Mouse (Mus musculus): ENCODE measurements at regions not wholly inside any gene's neighbourhood (a gene's known extent, or its start where the extent isn't known, plus 50 kb on each side); places are given as distances from the start of the nearest gene placed in this dataset.
A peak's percentile ranks its signal among the peaks of the same experiment; 100 is the strongest.

DNA sequence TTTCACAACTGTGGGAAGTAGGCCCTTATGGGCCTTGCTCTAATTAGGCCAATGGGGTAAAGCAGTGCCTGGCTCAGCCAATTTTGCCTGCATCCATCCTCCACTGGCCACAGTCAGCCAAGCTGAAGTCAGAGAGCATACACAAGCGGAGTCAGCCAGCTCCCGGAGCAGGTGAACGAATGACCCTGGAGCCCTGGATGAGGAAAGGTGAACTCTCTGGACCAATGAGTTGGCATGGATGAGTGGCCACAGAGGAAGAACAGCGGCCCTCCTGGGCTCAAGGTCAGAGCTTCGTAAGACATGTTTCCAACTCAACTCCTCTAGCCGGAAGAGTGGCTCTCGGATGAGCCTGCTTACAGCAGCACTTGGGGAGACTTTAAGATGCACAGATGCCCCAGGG lies 116.1 kb upstream of the Rpl38 start:
- DNase-seq (no peak), ATAC-seq (ENCODE audit: insufficient read depth) (no peak)
- 85% methylated on average over 7 of the region's 7 CpGs for WGBS
- H3K4me2 ChIP-seq: no peak overlapping the region
- peaks cover 6% of the 10 kb centered on the region; the same call in 1 of the 2 replicates for H3K4me1 ChIP-seq (ENCODE audit: insufficient read depth)
- no peak overlapping the region for H3K4me3 ChIP-seq (ENCODE audit: low read depth, low read length)
- no peak overlapping the region for H3K9ac ChIP-seq
- no peak for TF ChIP-seq CTCF (IDR thresholded peaks at IDR 0.05; ENCODE audit: low read depth)
- no peaks in the 10 kb centered on the region for H3K9me3 ChIP-seq (ENCODE audit: low read depth, low read length)
- H3K36me3 ChIP-seq (ENCODE audit: insufficient read depth): no peaks in the 10 kb centered on the region
- H3K27me3 ChIP-seq (ENCODE audit: insufficient read depth, low read length): no peaks in the 10 kb centered on the region
- no peak overlapping the region for H3K27ac ChIP-seq (ENCODE audit: low read depth)

DNA sequence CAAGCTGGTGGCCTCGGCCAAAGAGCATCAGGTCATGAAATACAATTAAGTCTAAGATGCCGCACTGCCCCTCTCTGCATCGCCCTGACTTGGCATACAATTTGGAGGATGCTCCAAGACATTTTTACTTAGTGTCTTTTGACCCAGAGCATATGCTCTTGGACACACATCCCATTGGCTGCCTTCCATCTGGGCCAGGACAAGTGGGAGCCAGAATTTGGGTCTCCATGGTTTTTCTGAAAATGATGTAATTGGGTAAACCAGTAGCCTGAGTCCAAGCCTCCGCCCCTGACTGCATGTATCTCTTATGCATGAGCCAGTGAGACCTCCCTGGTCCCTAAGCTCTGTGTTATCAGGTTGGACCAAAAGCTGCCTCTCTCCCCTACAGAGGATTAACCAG lies 117.1 kb upstream of the Rpl38 start:
- Histone ChIP-seq H3K9me3 (ENCODE audit: low read depth, low read length) (no peaks in the 10 kb centered on the region), H3K36me3 (ENCODE audit: insufficient read depth) (no peaks in the 10 kb centered on the region), H3K9ac (no peak overlapping the region), H3K27ac (ENCODE audit: low read depth) (no peak overlapping the region), H3K27me3 (ENCODE audit: insufficient read depth, low read length) (no peaks in the 10 kb centered on the region), H3K4me1 (ENCODE audit: insufficient read depth) (peaks cover 6% of the 10 kb centered on the region; the same call in 1 of the 2 replicates), H3K4me2 (no peak overlapping the region), H3K4me3 (ENCODE audit: low read depth, low read length) (no peak overlapping the region)
- TF ChIP-seq CTCF (IDR thresholded peaks at IDR 0.05; ENCODE audit: low read depth): no peak
- DNase-seq (peak; percentile 60), ATAC-seq (ENCODE audit: insufficient read depth) (no peak)
- WGBS: 65% methylated on average over 4 of the region's 4 CpGs

DNA sequence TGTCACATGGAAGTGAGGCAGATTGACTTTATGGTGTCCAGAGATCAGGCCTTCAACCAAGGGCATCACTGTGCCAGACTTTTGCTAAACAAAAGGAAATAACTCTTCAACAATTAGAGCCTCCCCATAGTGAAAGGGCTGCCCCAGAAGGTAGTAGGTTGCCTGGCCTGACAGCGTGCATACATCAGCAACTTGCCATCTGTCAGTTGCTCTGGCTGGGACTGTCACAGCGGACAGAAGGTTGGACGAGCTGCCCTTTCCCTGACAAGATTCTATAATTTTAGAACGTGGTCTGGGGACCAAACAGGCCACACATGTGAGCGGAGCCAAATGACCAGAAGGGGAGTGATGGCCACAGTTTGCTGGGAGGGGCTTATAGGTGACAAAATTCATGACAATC lies 119.7 kb upstream of the Rpl38 start:
- no peak for DNase-seq
- no peak for TF ChIP-seq CTCF (IDR thresholded peaks at IDR 0.05; ENCODE audit: low read depth)
- no peaks in the 10 kb centered on the region for H3K36me3 ChIP-seq (ENCODE audit: insufficient read depth)
- no peaks in the 10 kb centered on the region for H3K27me3 ChIP-seq (ENCODE audit: insufficient read depth, low read length)
- H3K4me3 ChIP-seq (ENCODE audit: low read depth, low read length): no peak overlapping the region
- H3K27ac ChIP-seq (ENCODE audit: low read depth): no peak overlapping the region
- H3K9ac ChIP-seq: no peak overlapping the region
- no peak overlapping the region for H3K4me2 ChIP-seq
- H3K4me1 ChIP-seq (ENCODE audit: insufficient read depth): peaks cover 5% of the 10 kb centered on the region; the same call in 1 of the 2 replicates
- no peaks in the 10 kb centered on the region for H3K9me3 ChIP-seq (ENCODE audit: low read depth, low read length)
- ATAC-seq (ENCODE audit: insufficient read depth): no peak
- WGBS: 61% methylated on average over 5 of the region's 5 CpGs

DNA sequence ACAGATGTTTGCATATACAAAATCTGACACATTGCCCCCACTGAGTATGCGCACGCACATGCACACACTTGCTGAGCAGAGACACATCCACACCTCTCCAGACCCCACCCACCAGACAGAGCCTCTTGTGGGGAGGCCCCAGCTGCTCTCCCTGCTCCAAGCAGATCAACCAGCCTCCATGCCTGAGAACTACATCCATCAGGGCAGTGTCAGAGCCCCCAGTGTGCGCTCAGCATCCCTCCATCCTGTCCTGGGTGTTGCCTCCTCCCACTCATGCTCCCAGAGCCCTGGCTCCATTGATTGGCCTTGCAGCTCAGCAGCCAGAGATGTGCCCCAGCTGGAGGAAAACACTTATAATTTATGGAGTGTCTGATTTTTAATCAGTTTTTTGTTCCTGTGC lies 124.1 kb upstream of the Rpl38 start:
- H3K27me3 ChIP-seq (ENCODE audit: insufficient read depth, low read length): no peaks in the 10 kb centered on the region
- WGBS: 39% methylated on average over 3 of the region's 3 CpGs
- DNase-seq: peak; percentile 78
- peak; percentile 91 for ATAC-seq (ENCODE audit: insufficient read depth)
- H3K4me3 ChIP-seq (ENCODE audit: low read depth, low read length): no peak overlapping the region
- H3K27ac ChIP-seq (ENCODE audit: low read depth): no peak overlapping the region
- H3K36me3 ChIP-seq (ENCODE audit: insufficient read depth): no peaks in the 10 kb centered on the region
- TF ChIP-seq CTCF (IDR thresholded peaks at IDR 0.05; ENCODE audit: low read depth): no peak
- H3K9ac ChIP-seq: no peak overlapping the region
- no peak overlapping the region for H3K4me2 ChIP-seq
- peaks cover 3% of the 10 kb centered on the region for H3K4me1 ChIP-seq (ENCODE audit: insufficient read depth)
- no peaks in the 10 kb centered on the region for H3K9me3 ChIP-seq (ENCODE audit: low read depth, low read length)

DNA sequence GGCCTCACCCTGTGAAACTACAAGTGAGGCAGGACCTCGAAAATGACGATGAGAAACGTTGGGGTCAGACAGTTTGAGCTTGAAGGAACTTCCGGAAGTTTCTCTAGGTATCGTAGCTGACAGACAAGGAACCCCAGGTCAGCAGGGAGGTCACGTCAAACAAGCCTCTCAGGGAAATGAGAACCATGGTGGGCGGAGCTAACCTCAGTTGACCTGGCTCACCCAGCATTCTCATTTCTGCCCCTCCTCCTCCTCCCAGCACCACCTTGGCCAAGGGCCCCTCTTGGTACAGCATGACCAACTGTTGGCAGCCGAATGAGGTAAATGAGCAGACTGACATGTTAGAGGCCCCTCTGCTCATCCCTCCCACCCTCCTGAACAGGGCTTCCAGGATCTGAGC lies 126.2 kb upstream of the Rpl38 start:
- Histone ChIP-seq H3K4me2 (no peak overlapping the region), H3K9me3 (ENCODE audit: low read depth, low read length) (no peaks in the 10 kb centered on the region), H3K36me3 (ENCODE audit: insufficient read depth) (no peaks in the 10 kb centered on the region), H3K4me1 (ENCODE audit: insufficient read depth) (peaks cover 3% of the 10 kb centered on the region), H3K4me3 (ENCODE audit: low read depth, low read length) (no peak overlapping the region), H3K27ac (ENCODE audit: low read depth) (no peak overlapping the region), H3K27me3 (ENCODE audit: insufficient read depth, low read length) (no peaks in the 10 kb centered on the region), H3K9ac (no peak overlapping the region)
- WGBS: 57% methylated on average over 8 of the region's 8 CpGs
- TF ChIP-seq CTCF (IDR thresholded peaks at IDR 0.05; ENCODE audit: low read depth): no peak
- no peak for ATAC-seq (ENCODE audit: insufficient read depth)
- DNase-seq: no peak

DNA sequence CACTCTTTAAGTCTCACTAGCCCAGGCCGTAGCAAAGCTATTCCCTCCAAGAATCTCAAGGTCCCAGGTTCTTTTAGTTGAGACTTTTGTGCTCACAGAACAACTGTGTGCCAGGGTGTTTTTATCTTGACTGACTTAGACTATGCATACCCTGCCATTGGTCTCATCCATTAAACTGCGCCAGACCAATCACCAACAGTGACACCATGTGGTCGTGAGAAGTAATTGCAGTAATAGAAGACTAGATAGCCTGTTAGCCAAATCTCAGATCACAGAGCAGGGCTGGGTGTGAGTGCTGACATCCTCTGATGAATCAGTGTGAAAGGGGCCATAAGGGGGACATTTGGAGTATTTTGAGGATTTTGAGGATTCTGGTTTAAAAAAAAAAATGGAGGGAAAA lies 127.8 kb upstream of the Rpl38 start:
- ATAC-seq (ENCODE audit: insufficient read depth): no peak
- Histone ChIP-seq H3K4me2 (no peak overlapping the region), H3K36me3 (ENCODE audit: insufficient read depth) (no peaks in the 10 kb centered on the region), H3K9ac (no peak overlapping the region), H3K9me3 (ENCODE audit: low read depth, low read length) (no peaks in the 10 kb centered on the region), H3K27ac (ENCODE audit: low read depth) (no peak overlapping the region), H3K4me3 (ENCODE audit: low read depth, low read length) (no peak overlapping the region), H3K27me3 (ENCODE audit: insufficient read depth, low read length) (no peaks in the 10 kb centered on the region), H3K4me1 (ENCODE audit: insufficient read depth) (peaks cover 3% of the 10 kb centered on the region)
- TF ChIP-seq CTCF (IDR thresholded peaks at IDR 0.05; ENCODE audit: low read depth): peak; percentile 38
- WGBS: 62% methylated on average over 3 of the region's 3 CpGs
- no peak for DNase-seq

DNA sequence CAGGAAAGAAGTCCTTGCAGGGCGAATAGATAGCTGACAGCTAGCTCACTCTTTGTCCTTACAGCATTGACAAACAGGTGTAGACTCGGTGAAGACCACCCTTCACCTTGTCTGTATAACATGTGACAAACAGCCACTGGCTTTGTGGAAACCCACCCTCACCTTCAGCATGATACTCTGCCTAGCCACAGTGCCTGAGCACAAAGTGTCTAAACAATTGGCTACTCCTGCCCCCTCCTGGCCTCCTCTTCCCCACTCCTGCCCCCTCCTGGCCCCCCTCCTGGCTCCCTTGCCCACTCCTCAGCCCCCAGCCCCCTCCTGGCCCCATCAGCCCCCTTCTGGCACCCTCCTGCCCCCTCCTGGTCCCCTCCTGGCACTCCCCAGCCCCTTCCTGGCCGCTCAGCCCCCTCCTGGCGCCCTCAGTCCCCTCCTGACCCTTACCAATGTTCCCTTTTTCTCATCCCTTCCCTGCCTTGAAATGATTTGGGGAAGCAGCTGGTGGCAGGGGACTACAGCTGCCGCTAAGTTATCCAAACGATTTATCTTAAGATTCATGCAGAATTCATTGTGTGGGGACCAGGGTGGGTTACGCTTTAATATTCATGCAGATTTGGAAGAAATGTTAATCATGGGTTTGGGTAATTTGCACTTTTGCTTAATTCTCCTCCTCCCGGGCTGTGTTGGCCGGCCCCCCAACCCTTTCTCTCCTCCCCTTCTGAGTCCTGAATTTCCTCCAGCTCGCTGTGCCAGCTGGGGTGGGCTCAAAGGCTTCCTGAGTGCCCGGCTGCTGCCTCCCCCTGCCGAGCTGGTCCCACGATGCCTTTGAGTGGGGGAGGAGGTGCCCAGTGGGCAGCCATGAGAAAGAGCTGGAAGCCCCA lies 131.5 kb upstream of the Rpl38 start:
- H3K27ac ChIP-seq (ENCODE audit: low read depth): no peak overlapping the region
- H3K27me3 ChIP-seq (ENCODE audit: insufficient read depth, low read length): no peaks in the 10 kb centered on the region
- H3K4me3 ChIP-seq (ENCODE audit: low read depth, low read length): no peak overlapping the region
- no peak overlapping the region for H3K9ac ChIP-seq
- H3K4me2 ChIP-seq: no peak overlapping the region
- no peak for TF ChIP-seq CTCF (IDR thresholded peaks at IDR 0.05; ENCODE audit: low read depth)
- no peak for ATAC-seq (ENCODE audit: insufficient read depth)
- no peaks in the 10 kb centered on the region for H3K36me3 ChIP-seq (ENCODE audit: insufficient read depth)
- H3K4me1 ChIP-seq (ENCODE audit: insufficient read depth): no peaks in the 10 kb centered on the region; the same call in 1 of the 2 replicates
- no peak for DNase-seq
- H3K9me3 ChIP-seq (ENCODE audit: low read depth, low read length): no peaks in the 10 kb centered on the region
- WGBS: 18% methylated on average over 13 of the region's 13 CpGs

Data from lung, embryonic 14.5 days (tissue).